Mouse (Mus musculus) spleen, adult 2 months (tissue): ENCODE measurements around the gene Jph2.

ENCODE experiments used
- CTCF ChIP-seq: fragments of 200-500 bp; IDR thresholded peaks from 2 replicates; pipeline ENCODE4 v1.5.1; 2011; ENCODE audit warnings: mild to moderate bottlenecking, inconsistent platforms; ENCODE audit not compliant: insufficient read depth, insufficient read length, insufficient replicate concordance; ENCODE audit errors: extremely low read depth
- POLR2A ChIP-seq: fragments of 200-500 bp; IDR thresholded peaks from 2 replicates; pipeline ENCODE4 v1.6.1; 2011; ENCODE audit warnings: low read depth, low read length, inconsistent platforms

DNA sequence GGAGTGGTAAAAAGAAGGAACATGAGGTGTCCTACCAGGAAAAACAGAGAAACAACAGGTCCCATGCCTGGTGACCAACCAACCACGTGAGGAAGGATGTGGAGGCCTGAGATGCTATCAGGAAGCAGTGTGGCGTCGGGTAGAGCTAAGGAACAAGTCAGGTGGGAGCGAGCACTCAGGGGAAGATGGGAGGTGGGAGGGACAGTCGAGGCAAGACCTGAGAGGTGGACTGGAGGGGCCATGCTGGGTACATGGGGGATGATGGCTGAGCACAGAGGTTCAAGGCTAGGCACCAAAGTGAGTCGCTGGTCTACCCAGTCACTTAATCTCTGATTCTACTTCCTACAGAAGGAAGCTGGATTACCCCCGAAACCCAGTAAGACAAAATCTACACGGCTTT lies 42.1 kb downstream of the Jph2 start:
- TF ChIP-seq CTCF: no peak
- TF ChIP-seq POLR2A: no peak
